Mouse (Mus musculus) midbrain, embryonic 11.5 days (tissue): ENCODE data around the gene Ano2. TPM values are rescaled to one million over a fixed set of nuclear protein-coding genes. Genes with fewer than 3 reads are reported as not detected.

Experiments used
- ATAC-seq: fragments of 200-750 bp; cut with Nextera tagmentation; 2 replicates; pipeline ENCODE4 v1.8.0; 2017; ENCODE audit warnings: moderate TSS enrichment, moderate library complexity; ENCODE audit not compliant: low FRiP score
- DNase-seq: peaks from one replicate; pipeline ENCODE4 v3.0.0; 2015; ENCODE audit warnings: low spot score; ENCODE audit errors: missing footprints
- H3K27ac ChIP-seq: fragments of 300-500 bp; sonication (generic); 2 replicates; pipeline ENCODE4 v1.5.1; 2014; ENCODE audit warnings: low read depth, low read length
- H3K27me3 ChIP-seq: fragments of 300-500 bp; sonication (generic); 2 replicates; pipeline ENCODE4 v1.6.1; 2014; ENCODE audit warnings: mild to moderate bottlenecking, low read length, moderate library complexity, mixed read lengths; ENCODE audit not compliant: control insufficient read depth, insufficient read depth
- H3K36me3 ChIP-seq: fragments of 300-500 bp; sonication (generic); 2 replicates; pipeline ENCODE4 v1.6.1; 2014; ENCODE audit warnings: mild to moderate bottlenecking, low read length, moderate library complexity, mixed read lengths; ENCODE audit not compliant: control insufficient read depth, insufficient read depth
- H3K4me1 ChIP-seq: fragments of 300-500 bp; sonication (generic); 2 replicates; pipeline ENCODE4 v1.6.1; 2014; ENCODE audit warnings: low read length; ENCODE audit not compliant: control insufficient read depth, insufficient read depth
- H3K4me2 ChIP-seq: fragments of 300-500 bp; sonication (generic); 2 replicates; pipeline ENCODE4 v1.6.1; 2014; ENCODE audit warnings: mild to moderate bottlenecking, moderate library complexity
- H3K4me3 ChIP-seq: fragments of 300-500 bp; sonication (generic); 2 replicates; pipeline ENCODE4 v1.5.1; 2014; ENCODE audit warnings: low read depth, low read length
- H3K9ac ChIP-seq: fragments of 300-500 bp; sonication (generic); 2 replicates; pipeline ENCODE4 v1.6.1; 2014; ENCODE audit warnings: low read length
- H3K9me3 ChIP-seq: fragments of 300-500 bp; sonication (generic); 2 replicates; pipeline ENCODE4 v1.6.1; 2016; ENCODE audit warnings: low read length; ENCODE audit not compliant: control insufficient read depth
- WGBS: fragments of 180-500 bp; shearing (Covaris S2); extraction: QIAGEN DNeasy Blood & Tissue Kit; methylation state at CpG from one replicate; pipeline ENCODE4 v1.1.7; 2014; 5-methylcytosine and 5-hydroxymethylcytosine counted together
- polyA plus RNA-seq: library from polyadenylated mRNA; unstranded; fragments of >200 nt; fragmentation: Nextera tagmentation; extraction: Ambion mirVana; gene quantifications from 2 replicates; pipeline ENCODE4 v1.2.1, GENCODE M21; 2014

The Ano2 gene
- polyA plus RNA-seq, 1 experiment from 2014 or later, result 0.31 TPM

DNA sequence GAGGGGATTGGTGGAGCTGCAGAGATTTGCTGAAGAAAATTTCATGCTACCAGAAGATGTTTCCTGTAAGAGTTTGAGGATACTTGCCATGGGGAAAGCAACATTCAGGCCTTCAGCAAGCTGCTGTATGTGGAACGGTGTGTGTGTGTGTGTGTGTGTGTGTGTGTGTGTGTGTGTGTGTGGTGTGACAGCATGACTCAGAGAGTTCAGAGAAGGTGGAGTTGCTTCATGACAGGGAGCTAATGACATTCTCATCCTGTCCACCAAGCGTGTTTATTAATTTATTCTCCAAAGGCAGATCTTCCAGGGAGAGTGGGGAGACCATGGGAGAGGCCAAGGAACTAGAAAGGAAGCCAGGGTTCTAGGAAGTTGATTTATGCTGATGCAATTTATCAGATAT lies 26.3 kb upstream of the Ano2 start:
- 85% methylated on average over 2 of the region's 2 CpGs for WGBS
- H3K4me2 ChIP-seq, result no peak overlapping the region
- H3K36me3 ChIP-seq, result no peaks in the 10 kb centered on the region
- H3K9ac ChIP-seq, result no peak overlapping the region
- no peak overlapping the region for H3K4me3 ChIP-seq
- H3K27me3 ChIP-seq, result no peaks in the 10 kb centered on the region
- H3K4me1 ChIP-seq, result no peaks in the 10 kb centered on the region
- no peak overlapping the region for H3K27ac ChIP-seq
- no peak for ATAC-seq
- H3K9me3 ChIP-seq, result no peaks in the 10 kb centered on the region
- no peak for DNase-seq

- no peak overlapping the region for H3K4me2 ChIP-seq
- DNase-seq (no peak), ATAC-seq (no peak)
- 79% methylated on average over 3 of the region's 3 CpGs for WGBS
- H3K4me1 ChIP-seq, result no peaks in the 10 kb centered on the region
- no peaks in the 10 kb centered on the region for H3K36me3 ChIP-seq
- no peak overlapping the region for H3K9ac ChIP-seq
- H3K27me3 ChIP-seq, result no peaks in the 10 kb centered on the region
- H3K27ac ChIP-seq, result no peak overlapping the region
- H3K9me3 ChIP-seq, result no peaks in the 10 kb centered on the region
- no peak overlapping the region for H3K4me3 ChIP-seq
These were observed 18.4 kb upstream of the Ano2 start for GRCm38 (mm10) chr6:125671835-125672234.

DNA sequence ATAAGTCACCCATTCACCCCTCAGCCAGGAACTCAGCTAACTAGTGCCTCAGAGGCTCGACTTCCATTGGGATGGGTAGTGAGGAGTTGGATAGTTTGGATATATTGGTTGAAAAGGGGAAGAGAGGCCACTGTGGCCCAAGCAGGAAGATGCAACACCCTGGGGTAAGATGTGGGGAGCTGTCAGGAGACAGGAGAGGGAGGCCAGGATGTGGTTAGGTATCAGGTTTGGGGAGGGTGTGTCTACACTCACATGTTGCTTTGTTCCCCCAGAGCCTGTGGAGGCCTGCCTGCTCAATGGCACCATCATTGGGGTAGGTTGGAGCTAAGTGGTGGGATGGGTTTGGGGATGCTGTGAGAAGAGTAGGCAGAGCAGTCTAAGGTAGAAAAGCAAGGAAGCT lies 11.7 kb upstream of the Ano2 start:
- no peak overlapping the region for H3K4me3 ChIP-seq
- ATAC-seq (no peak), DNase-seq (no peak)
- no peaks in the 10 kb centered on the region for H3K9me3 ChIP-seq
- H3K9ac ChIP-seq, result no peak overlapping the region
- no peak overlapping the region for H3K4me2 ChIP-seq
- H3K27me3 ChIP-seq, result no peaks in the 10 kb centered on the region
- WGBS, result 72% methylated on average over 1 of the region's 1 CpGs
- no peak overlapping the region for H3K27ac ChIP-seq
- no peaks in the 10 kb centered on the region for H3K36me3 ChIP-seq
- H3K4me1 ChIP-seq, result no peaks in the 10 kb centered on the region

GRCm38 (mm10) chr6:125680613-125681012 lies 9.6 kb upstream of the Ano2 start:
- Histone ChIP-seq H3K27ac (no peak overlapping the region), H3K4me1 (no peaks in the 10 kb centered on the region), H3K4me3 (no peak overlapping the region), H3K9ac (no peak overlapping the region), H3K9me3 (no peaks in the 10 kb centered on the region), H3K27me3 (no peaks in the 10 kb centered on the region), H3K4me2 (no peak overlapping the region), H3K36me3 (no peaks in the 10 kb centered on the region)
- WGBS, result 92% methylated on average over 11 of the region's 11 CpGs
- no peak for ATAC-seq
- DNase-seq, result no peak

DNA sequence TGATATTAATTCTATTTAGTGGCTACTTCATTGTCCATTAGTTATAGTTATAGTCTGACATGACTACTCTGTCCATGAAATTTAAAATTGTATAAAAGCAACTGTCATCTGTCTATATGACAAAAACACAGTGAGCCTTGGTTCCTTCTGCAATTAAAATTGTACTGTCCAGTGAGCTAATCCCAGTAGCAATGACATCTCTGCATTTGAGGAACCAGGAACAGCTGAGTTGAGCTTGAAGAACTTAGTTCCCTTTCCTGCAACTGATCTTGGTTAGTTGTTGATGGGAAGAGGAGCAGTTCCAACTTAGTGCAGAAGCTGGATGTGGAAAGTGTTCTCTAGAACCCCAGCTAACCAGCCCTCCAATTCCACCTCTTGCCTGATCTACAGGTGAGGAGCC lies 4.8 kb upstream of the Ano2 start:
- ATAC-seq, result no peak
- H3K4me3 ChIP-seq, result no peak overlapping the region
- no peaks in the 10 kb centered on the region for H3K4me1 ChIP-seq
- H3K27ac ChIP-seq, result no peak overlapping the region
- no peak overlapping the region for H3K9ac ChIP-seq
- no peak overlapping the region for H3K4me2 ChIP-seq
- no peaks in the 10 kb centered on the region for H3K9me3 ChIP-seq
- DNase-seq, result no peak
- no peaks in the 10 kb centered on the region for H3K36me3 ChIP-seq
- H3K27me3 ChIP-seq, result no peaks in the 10 kb centered on the region

DNA sequence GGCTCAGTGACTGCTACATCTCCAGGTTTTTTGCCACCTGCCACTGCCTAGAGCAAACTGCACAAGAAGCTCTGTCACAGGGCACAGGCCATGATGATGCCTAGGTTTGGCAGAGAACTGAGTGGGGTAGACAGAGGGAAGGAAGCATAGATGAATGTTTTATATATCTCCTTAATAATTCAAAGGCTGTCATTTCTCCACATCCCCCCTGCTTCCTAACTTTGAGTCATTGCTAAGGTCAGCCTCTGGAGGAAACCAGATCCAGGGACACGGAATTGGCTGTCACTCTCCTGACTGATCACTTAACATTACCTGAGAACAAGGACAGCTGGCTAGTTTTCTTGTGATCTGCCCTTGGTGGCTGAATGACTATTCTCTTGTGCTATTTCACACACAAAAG lies 2.2 kb upstream of the Ano2 start:
- Histone ChIP-seq H3K9ac (no peak overlapping the region), H3K4me3 (no peak overlapping the region), H3K4me2 (no peak overlapping the region), H3K36me3 (no peaks in the 10 kb centered on the region), H3K27me3 (no peaks in the 10 kb centered on the region), H3K27ac (no peak overlapping the region), H3K9me3 (no peaks in the 10 kb centered on the region), H3K4me1 (no peaks in the 10 kb centered on the region)
- WGBS, result 72% methylated on average over 1 of the region's 1 CpGs
- DNase-seq, result no peak
- ATAC-seq, result no peak

- Histone ChIP-seq H3K4me1 (no peaks in the 10 kb centered on the region), H3K27me3 (no peaks in the 10 kb centered on the region), H3K36me3 (no peaks in the 10 kb centered on the region), H3K9me3 (no peaks in the 10 kb centered on the region), H3K9ac (no peak overlapping the region), H3K27ac (no peak overlapping the region), H3K4me3 (no peak overlapping the region), H3K4me2 (no peak overlapping the region)
- WGBS, result 88% methylated on average over 2 of the region's 2 CpGs
- ATAC-seq, result no peak
- DNase-seq, result no peak
These were observed 10.9 kb downstream of the Ano2 start for GRCm38 (mm10) chr6:125701146-125701545.

DNA sequence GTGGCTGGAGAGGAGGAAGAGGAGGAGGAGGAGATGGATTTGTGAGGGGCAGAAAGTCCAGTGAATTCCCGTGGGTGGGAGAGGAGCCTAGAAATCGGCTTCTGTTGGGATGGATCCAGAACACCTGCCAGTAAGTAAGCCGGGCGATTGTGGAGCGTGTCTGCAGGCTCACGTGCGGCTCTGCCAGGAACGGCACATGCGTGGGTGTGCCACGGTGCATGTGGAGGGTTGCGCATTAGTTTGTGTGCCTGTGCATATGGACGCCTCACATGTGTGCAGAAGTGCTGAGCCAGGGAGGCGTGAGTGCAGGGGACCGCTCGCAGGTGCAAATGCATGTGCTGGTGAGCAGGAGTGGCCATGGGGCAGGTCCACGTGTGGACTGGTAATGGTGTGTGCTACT lies 21.0 kb downstream of the Ano2 start:
- no peak for DNase-seq
- ATAC-seq, result no peak
- WGBS, result 93% methylated on average over 16 of the region's 16 CpGs
- H3K27ac ChIP-seq, result no peak overlapping the region
- H3K4me3 ChIP-seq, result no peak overlapping the region
- no peaks in the 10 kb centered on the region for H3K9me3 ChIP-seq
- no peaks in the 10 kb centered on the region for H3K36me3 ChIP-seq
- no peak overlapping the region for H3K4me2 ChIP-seq
- H3K9ac ChIP-seq, result no peak overlapping the region
- H3K4me1 ChIP-seq, result no peaks in the 10 kb centered on the region
- no peaks in the 10 kb centered on the region for H3K27me3 ChIP-seq

DNA sequence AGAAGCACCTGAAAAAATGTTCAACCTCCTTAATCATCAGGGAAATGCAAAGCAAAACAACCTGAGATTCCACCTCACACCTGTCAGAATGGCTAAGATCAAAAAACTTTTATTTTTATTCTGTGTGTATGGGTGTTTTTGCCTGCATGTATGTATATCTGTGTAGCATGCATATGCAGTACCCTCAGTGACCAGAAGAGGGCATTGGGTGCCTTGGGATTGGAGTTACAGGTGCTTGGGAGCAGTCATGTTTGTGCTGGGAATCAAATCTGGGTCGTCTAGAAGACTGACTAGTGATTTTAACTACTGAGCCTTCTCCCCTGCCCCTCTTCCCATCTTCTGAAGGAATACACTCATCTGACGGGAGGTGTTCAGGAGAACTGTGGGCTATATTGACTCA lies 36.2 kb downstream of the Ano2 start:
- no peaks in the 10 kb centered on the region for H3K9me3 ChIP-seq
- no peak overlapping the region for H3K4me3 ChIP-seq
- no peak for ATAC-seq
- no peak for DNase-seq
- no peak overlapping the region for H3K9ac ChIP-seq
- no peak overlapping the region for H3K4me2 ChIP-seq
- no peaks in the 10 kb centered on the region for H3K27me3 ChIP-seq
- H3K4me1 ChIP-seq, result no peaks in the 10 kb centered on the region
- H3K27ac ChIP-seq, result no peak overlapping the region
- no peaks in the 10 kb centered on the region for H3K36me3 ChIP-seq
- WGBS, result 70% methylated on average over 2 of the region's 2 CpGs

DNA sequence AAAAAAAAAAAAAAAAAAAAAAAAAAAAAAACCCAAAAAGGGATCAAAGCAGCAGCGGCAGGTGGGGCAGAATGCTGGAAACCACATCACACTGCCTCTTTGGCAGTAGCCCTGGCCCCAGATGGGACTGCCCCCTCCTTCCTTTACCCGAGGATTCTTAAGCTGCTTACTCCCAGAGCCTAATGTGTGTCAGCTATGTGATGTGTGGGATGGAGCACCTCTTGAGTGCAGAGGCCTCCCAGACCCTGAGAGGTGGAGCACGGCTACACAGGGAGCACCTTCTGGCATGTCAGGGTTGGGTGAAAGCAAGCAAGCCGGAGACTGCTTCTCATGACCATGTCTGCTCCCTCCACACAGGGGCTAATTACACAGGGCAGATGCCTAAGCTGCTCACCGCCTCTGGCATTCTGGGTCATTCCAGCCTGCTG lies 37.3 kb downstream of the Ano2 start:
- Histone ChIP-seq H3K36me3 (no peaks in the 10 kb centered on the region), H3K4me1 (no peaks in the 10 kb centered on the region), H3K4me2 (no peak overlapping the region), H3K27me3 (no peaks in the 10 kb centered on the region), H3K4me3 (no peak overlapping the region), H3K27ac (no peak overlapping the region), H3K9ac (no peak overlapping the region), H3K9me3 (no peaks in the 10 kb centered on the region)
- ATAC-seq (0 out of 2 replicates have a peak, but pooled peaks have one; percentile 33), DNase-seq (peak; percentile 86)
- WGBS, result 53% methylated on average over 5 of the region's 5 CpGs
